Mouse (Mus musculus): Measurements from ENCODE around the gene Asb17. TPM values are rescaled to one million over a fixed set of nuclear protein-coding genes. Genes with fewer than 3 reads are reported as not detected.

The Asb17 gene
- polyA plus RNA-seq (2012; ENCODE audit: insufficient read depth, low replicate concordance) = not detected in 2 replicates

DNA sequence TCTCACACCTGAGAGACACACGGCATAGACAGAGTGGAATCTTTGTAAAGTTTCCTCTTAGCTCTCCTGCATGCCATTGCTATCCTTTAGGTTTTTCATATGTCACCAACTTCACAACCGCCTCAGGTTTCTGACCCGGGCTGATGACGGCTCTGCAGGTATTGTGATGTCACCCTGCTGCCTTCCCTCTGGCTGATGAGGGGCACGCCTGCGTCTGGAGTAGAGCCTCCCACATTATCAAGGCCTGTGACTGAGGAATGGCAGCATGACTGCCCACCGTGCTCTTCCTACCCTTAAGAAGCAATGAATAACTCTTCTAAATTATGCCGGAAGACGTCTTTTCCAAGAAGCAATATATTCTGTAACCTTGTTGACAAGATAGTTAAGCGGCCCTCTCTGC is at the start of gene Asb17:
TSS of gene Asb17 (plus strand) at position 180 of the 400 bp plus-strand sequence.
- TF ChIP-seq FLI1 (IDR thresholded peaks at IDR 0.05; ENCODE audit: low read length) (no peak), GATA1 (IDR thresholded peaks at IDR 0.05; ENCODE audit: borderline replicate concordance, low read length) (no peak)
- peaks cover 1% of the 10 kb centered on the region for H3K27me3 ChIP-seq (replicated peaks)
- H3K4me3 ChIP-seq (replicated peaks) = no peak within 1 kb of the TSS
- no peaks in the 10 kb centered on the region for H3K36me3 ChIP-seq (replicated peaks; ENCODE audit: low read length)
- no peaks in the 10 kb centered on the region for H3K9me3 ChIP-seq
- H3K4me1 ChIP-seq = no peaks in the 10 kb centered on the region

DNA sequence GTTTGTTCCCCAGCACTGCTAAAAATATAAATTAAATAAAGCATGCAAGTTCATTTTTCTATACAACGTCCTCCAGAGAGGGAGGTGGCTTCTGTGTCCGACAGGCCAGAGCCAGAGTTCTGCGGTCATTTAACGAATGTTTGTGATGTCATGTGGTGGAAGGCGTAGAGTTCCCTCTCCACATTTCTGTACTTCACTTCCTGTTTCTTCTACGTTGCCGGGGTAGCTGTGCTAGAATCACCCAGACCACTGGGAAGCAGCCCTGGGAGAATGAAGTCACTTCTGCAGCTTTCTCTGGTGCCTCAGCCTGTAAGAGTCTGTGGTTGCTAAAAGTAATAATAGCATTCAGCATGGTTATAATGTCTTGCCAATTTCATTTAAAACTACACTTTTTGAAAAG is 46.4 kb upstream of the Asb17 start:
- peak overlapping the region; percentile 0 for H3K4me3 ChIP-seq (replicated peaks)
- H3K36me3 ChIP-seq (replicated peaks; ENCODE audit: low read length) = no peaks in the 10 kb centered on the region
- H3K4me1 ChIP-seq = peaks cover 15% of the 10 kb centered on the region
- TF ChIP-seq FLI1 (IDR thresholded peaks at IDR 0.05; ENCODE audit: low read length) (no peak), GATA1 (IDR thresholded peaks at IDR 0.05; ENCODE audit: borderline replicate concordance, low read length) (no peak)
- H3K27me3 ChIP-seq (replicated peaks) = peaks cover 4% of the 10 kb centered on the region
- H3K9me3 ChIP-seq = peaks cover 8% of the 10 kb centered on the region; the same call in 1 of the 2 replicates

DNA sequence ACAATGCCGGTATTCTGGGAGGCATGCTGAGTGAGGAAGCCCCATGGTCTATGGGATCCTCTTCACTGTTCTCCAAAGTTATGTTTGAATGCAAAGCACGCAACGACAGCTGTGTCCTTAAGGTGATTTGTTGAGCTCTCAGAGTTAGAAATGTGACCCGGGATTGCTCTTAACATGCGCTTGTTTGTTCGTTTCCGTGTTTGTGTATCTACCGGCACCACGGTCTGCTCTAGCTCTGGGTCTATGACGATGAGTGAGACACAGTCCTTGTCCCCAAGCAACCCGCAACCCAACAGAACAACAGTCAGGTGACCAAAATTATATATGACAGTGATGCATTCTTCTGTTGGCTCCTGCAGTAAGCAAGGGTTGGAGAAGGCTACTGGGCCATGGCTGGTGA is 44.4 kb upstream of the Asb17 start:
- Histone ChIP-seq H3K27me3 (replicated peaks) (peaks cover 3% of the 10 kb centered on the region), H3K36me3 (replicated peaks; ENCODE audit: low read length) (no peaks in the 10 kb centered on the region), H3K9me3 (peaks cover 3% of the 10 kb centered on the region; the same call in 1 of the 2 replicates), H3K4me3 (replicated peaks) (no peak overlapping the region), H3K4me1 (peaks cover 13% of the 10 kb centered on the region)
- TF ChIP-seq GATA1 (IDR thresholded peaks at IDR 0.05; ENCODE audit: borderline replicate concordance, low read length) = no peak
- TF ChIP-seq FLI1 (IDR thresholded peaks at IDR 0.05; ENCODE audit: low read length) = no peak

DNA sequence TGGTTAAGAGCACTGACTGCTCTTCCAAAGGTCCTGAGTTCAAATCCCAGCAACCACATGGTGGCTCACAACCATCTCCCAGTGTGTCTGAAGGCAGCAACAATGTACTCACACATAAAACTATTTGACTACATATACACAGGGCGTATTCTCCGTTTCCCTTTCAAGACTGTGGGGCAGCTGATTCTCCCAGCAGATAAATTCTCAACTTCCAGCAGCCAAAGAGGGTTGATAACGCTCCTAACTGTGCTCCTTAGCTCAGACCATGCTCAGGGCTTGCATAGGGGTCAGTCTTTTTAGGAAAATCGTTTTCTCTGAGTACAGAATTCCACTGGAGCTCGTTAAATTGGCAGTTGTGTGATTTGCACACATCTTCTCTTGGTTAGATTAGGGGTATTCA is 43.3 kb upstream of the Asb17 start:
- Histone ChIP-seq H3K36me3 (replicated peaks; ENCODE audit: low read length) (no peaks in the 10 kb centered on the region), H3K4me1 (peaks cover 11% of the 10 kb centered on the region), H3K9me3 (no peaks in the 10 kb centered on the region), H3K4me3 (replicated peaks) (no peak overlapping the region), H3K27me3 (replicated peaks) (peaks cover 2% of the 10 kb centered on the region)
- TF ChIP-seq FLI1 (IDR thresholded peaks at IDR 0.05; ENCODE audit: low read length) (no peak), GATA1 (IDR thresholded peaks at IDR 0.05; ENCODE audit: borderline replicate concordance, low read length) (no peak)

DNA sequence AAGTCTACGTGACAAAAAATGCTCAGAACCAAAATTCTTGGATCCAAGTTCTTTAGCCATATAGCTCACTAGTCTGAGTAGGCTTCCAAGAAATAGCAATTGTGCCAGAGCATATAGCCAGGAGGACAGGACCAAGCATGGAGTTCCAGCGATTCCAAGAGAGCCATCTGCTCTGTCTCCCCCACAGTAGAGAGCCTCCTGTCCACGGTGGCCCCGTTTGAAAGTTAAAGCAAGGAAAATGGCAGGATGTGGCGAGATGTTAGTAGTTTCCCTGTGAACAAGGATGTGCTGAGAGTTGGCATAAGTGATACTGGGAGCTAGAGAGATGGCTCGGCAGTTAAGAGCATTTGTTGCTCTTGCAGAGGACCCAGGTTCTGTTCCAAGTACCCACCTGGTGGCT is 42.5 kb upstream of the Asb17 start:
- TF ChIP-seq GATA1 (IDR thresholded peaks at IDR 0.05; ENCODE audit: borderline replicate concordance, low read length) = no peak
- TF ChIP-seq FLI1 (IDR thresholded peaks at IDR 0.05; ENCODE audit: low read length) = no peak
- no peak overlapping the region for H3K4me3 ChIP-seq (replicated peaks)
- H3K36me3 ChIP-seq (replicated peaks; ENCODE audit: low read length) = no peaks in the 10 kb centered on the region
- peaks cover 2% of the 10 kb centered on the region for H3K27me3 ChIP-seq (replicated peaks)
- peaks cover 17% of the 10 kb centered on the region for H3K4me1 ChIP-seq
- no peaks in the 10 kb centered on the region for H3K9me3 ChIP-seq

DNA sequence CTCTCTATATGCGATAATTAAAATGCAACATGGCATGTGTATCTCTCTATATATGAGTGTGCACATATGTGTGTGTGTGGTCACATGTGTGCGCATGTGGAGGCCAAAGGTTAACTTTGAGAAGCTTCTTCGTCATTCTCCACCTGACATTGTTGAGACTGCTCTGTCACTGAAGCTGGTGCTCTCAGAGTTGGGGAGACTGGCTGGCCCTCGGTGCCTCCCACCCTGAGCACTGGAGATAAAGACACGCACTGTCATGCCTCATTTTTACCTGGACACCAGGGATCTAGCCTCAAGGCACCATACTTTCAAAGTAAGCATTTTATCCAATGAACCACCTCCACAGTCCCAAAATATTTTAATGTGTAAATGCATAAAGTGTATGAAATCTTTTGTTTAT is 41.4 kb upstream of the Asb17 start:
- Histone ChIP-seq H3K27me3 (replicated peaks) (peaks cover 3% of the 10 kb centered on the region), H3K4me1 (peaks cover 13% of the 10 kb centered on the region), H3K9me3 (no peaks in the 10 kb centered on the region), H3K4me3 (replicated peaks) (no peak overlapping the region), H3K36me3 (replicated peaks; ENCODE audit: low read length) (no peaks in the 10 kb centered on the region)
- TF ChIP-seq GATA1 (IDR thresholded peaks at IDR 0.05; ENCODE audit: borderline replicate concordance, low read length) = no peak
- TF ChIP-seq FLI1 (IDR thresholded peaks at IDR 0.05; ENCODE audit: low read length) = no peak

DNA sequence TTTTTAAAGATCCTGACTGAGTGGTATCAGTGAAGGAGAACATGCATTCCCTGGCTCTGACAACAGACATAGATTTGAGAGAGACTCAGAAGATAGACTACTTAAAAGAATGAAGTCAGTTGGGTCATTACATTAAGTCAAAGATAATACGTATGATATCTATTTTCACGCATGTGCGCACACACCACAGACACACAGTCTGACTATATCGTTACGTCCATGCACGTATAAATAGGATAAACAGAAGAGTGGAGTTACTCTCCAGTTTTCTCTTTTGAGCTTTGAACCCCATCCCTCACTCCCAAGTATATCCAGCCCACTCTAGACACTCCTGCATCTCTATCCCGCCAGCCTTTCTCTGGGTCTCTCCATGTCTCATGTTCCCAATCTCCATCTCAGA is 40.0 kb upstream of the Asb17 start:
- H3K27me3 ChIP-seq (replicated peaks) = peaks cover 7% of the 10 kb centered on the region
- H3K36me3 ChIP-seq (replicated peaks; ENCODE audit: low read length) = no peaks in the 10 kb centered on the region
- no peak overlapping the region for H3K4me3 ChIP-seq (replicated peaks)
- TF ChIP-seq FLI1 (IDR thresholded peaks at IDR 0.05; ENCODE audit: low read length) = no peak
- TF ChIP-seq GATA1 (IDR thresholded peaks at IDR 0.05; ENCODE audit: borderline replicate concordance, low read length) = no peak
- H3K4me1 ChIP-seq = peaks cover 6% of the 10 kb centered on the region
- H3K9me3 ChIP-seq = no peaks in the 10 kb centered on the region

DNA sequence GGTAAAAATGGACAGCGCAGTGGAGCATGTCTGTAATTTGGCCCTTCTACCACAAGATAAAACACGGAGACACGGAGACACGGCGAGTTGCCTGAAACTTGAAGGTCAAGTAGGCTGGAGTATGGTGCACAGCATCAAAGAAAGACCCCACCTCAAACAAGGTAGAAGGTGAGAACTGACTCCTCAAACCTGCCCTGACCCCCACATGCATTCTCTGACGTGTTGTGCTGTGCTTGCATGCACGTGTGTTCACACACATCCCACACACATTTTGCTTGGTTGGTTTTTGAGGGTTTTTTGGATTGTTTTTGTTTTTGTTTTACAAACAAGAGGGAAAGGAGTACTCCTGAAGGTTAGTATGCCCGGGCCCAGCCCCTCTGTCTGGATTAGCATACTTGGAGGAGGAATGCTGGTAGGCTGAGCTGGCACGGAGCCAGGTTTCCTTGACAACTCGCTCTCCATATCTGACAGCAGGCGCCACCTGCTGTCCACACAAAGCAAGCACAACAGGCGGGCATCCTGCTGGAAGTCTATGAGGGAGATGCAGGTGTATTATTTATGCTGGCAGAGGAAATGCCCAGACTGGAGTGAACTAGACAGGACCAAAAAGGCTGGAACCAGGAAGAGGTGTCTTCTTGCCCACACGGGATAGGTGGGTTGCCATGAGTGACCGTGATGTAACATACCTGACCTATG is 37.8 kb upstream of the Asb17 start:
- Histone ChIP-seq H3K4me1 (peaks cover 6% of the 10 kb centered on the region), H3K27me3 (replicated peaks) (peaks cover 7% of the 10 kb centered on the region), H3K36me3 (replicated peaks; ENCODE audit: low read length) (no peaks in the 10 kb centered on the region), H3K9me3 (no peaks in the 10 kb centered on the region), H3K4me3 (replicated peaks) (no peak overlapping the region)
- TF ChIP-seq GATA1 (IDR thresholded peaks at IDR 0.05; ENCODE audit: borderline replicate concordance, low read length) (no peak), FLI1 (IDR thresholded peaks at IDR 0.05; ENCODE audit: low read length) (no peak)

DNA sequence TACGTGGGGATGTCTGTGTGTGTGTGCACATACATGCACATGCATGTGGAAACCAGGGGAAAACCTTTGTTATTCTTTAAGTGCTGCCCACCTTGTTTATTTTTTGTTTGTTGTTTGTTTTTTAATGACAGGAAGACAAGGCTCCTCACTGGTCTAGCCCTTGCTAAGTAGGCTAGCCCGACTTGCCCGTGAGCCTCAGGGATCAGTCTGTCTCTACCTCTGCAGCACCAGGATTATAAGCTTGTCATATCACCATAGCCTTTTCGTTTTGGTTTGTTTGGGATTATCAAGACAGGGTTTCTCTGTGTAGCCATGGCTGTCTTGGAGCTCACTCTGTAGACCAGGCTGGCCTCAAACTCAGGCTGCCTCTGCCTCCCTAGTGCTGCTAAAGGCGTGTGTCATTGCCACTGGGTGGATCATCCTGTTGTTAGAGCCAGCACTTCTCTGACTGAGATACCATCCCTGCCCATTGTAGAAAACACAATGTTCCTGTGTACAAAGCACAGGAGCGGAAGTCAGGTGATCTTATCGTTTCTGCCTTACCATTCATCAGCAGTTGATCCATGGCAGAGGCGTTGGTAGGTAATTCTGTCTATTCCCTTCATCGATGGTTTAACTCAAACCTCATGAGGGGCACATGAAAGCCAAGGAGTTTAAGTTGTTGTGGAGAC is 37.1 kb upstream of the Asb17 start:
- no peaks in the 10 kb centered on the region for H3K9me3 ChIP-seq
- H3K36me3 ChIP-seq (replicated peaks; ENCODE audit: low read length) = no peaks in the 10 kb centered on the region
- peaks cover 6% of the 10 kb centered on the region for H3K4me1 ChIP-seq
- peaks cover 7% of the 10 kb centered on the region for H3K27me3 ChIP-seq (replicated peaks)
- TF ChIP-seq FLI1 (IDR thresholded peaks at IDR 0.05; ENCODE audit: low read length) = no peak
- TF ChIP-seq GATA1 (IDR thresholded peaks at IDR 0.05; ENCODE audit: borderline replicate concordance, low read length) = no peak
- no peak overlapping the region for H3K4me3 ChIP-seq (replicated peaks)

DNA sequence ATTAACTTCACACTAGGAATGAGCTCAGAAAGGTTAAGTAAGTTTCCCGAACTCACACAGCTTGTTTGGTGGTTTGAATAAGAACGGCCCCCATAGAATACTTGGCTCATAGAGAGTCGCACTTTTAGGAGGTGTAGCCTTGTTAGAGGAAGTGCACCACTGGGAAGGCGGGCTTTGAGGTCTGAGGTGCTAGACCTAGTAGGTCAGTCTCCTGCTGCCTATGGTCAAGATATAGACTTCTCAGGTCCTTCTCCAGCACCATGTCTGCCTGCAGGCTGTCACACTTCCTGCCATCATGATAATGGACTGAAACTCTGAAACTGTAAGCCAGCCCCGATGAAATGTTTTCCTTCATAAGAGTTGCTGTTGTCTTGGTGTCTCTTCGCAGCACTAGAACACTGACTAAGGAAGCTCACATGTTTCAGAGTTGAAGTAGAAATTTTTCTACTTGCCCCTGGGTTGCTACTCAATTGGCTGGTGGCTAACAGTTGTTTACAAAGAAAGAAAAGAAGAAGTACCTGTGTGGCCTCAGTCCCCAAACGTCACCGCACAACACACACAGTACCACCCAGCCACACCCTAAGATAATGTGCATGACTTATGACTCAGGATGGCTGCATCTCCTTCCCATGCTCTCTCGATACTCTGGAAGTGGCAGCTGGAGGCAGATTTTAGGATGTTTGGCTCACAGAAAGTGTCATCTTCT is 36.4 kb upstream of the Asb17 start:
- no peaks in the 10 kb centered on the region for H3K36me3 ChIP-seq (replicated peaks; ENCODE audit: low read length)
- H3K4me3 ChIP-seq (replicated peaks) = no peak overlapping the region
- no peaks in the 10 kb centered on the region for H3K9me3 ChIP-seq
- peaks cover 9% of the 10 kb centered on the region for H3K4me1 ChIP-seq
- TF ChIP-seq FLI1 (IDR thresholded peaks at IDR 0.05; ENCODE audit: low read length) (no peak), GATA1 (IDR thresholded peaks at IDR 0.05; ENCODE audit: borderline replicate concordance, low read length) (no peak)
- peaks cover 6% of the 10 kb centered on the region for H3K27me3 ChIP-seq (replicated peaks)

Data from megakaryocyte, embryonic 14.5 days (primary cell).